Mouse (Mus musculus): ENCODE measurements around the gene Tro. TPM values are rescaled to one million over a fixed set of nuclear protein-coding genes. Genes with fewer than 3 reads are reported as not detected.

Gene Tro
- total RNA-seq (2021), result under 1 TPM; 0.36 to 0.59 TPM
- long read RNA-seq, experiment 1, result 0 reads
- long read RNA-seq, experiment 2, result 0 reads

DNA sequence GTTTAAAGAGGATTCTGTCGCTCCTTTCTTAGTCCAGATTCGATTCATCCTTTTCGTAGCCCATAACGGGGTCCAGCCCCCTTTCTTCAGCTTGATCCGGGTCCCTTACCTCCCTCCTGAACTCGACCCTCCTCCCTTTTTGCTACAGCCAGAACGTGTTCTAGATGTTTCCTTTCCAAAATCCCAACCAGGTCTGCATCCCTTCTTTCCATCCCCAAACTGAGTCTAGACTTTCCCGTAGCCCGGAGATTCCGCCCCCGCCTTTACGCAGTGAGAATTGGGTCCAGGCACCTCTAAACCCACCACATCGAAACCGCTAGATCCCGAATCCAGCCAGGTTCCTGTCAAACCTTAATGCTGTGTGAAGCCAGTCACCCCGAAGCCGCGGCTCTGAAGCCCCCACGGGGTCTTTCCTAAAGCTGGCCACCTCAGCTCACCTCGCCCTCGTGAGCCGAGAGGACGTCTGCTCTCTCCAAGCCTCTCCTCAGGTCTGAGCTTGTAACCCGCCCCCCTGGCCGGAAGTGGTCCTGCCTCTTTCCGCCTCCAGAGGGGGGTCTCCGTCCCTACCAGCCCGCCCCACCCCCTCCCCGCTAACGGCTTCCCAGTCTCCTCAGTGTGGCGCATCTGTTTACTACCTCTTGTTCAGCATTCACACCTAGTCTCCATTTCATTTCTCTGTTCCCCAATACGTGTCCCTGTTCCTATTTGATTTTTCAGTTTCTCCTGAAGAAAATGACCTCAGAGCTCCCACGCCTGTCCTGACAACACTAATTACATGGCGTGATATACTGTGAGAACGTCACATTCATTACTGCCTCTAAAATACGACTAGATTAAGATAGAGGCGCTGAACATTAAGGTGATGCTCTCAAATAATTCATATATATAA, at the start of gene Tro:
TSS of gene Tro (minus strand) at position 676 of the 889 bp plus-strand sequence.
- no peak for DNase-seq

GRCm38 (mm10) chrX:150677505-150677904, 20.1 kb upstream of the Tro start:
- no peak for DNase-seq

GRCm38 (mm10) chrX:150662809-150663208, 5.4 kb upstream of the Tro start:
- no peak for DNase-seq

DNA sequence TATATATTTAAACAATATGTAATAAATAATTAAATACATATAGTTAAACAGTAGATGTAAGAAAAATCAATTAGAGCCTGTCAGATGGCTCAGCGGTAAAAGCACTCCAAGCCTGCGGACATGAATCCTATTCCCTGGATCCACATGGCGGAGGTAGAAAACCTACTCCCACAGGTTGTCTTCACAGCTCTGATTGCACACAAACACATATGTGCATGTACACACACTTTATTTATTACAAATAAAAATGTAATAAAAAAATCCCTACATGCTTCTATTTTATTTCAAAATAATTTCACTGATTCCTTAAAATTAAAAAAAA, 375 bp upstream of the Tro start:
- DNase-seq, result no peak

DNA sequence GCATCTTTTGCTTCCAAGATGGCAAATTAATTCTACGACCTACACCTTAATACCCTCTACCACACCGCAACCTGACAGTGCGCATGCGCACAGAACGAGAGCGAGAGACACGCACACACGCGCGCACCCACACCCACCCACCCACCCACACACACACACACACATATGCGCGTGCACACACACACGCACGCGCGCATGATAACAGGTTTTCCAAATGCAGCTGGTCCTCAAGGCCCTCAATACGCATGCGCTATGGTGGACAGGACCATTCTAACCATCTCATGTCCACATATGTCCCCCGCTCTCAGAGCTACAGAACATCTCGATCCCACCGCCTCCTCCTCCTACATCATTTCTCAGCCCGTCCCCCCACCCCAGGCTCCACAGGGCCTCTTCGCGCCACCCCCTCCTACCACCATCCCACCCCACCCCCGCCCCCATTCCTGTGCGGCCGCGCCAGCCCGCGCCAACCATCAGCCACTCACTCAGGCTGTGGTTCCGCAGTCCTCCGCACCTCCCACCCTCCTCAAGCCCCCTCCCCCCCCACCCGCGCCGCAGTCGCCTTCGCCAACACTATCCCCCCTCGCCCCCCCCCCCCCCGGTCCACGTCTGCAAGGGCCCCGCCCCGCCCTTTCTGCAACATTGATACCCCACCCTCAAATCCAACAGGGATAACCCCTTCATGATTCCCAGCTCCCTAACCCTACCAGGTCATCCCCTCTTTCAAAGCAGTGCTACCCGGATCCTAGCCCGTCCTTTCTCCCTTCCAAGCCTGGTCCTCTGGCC, 1.1 kb downstream of the Tro start:
- DNase-seq, result no peak

DNA sequence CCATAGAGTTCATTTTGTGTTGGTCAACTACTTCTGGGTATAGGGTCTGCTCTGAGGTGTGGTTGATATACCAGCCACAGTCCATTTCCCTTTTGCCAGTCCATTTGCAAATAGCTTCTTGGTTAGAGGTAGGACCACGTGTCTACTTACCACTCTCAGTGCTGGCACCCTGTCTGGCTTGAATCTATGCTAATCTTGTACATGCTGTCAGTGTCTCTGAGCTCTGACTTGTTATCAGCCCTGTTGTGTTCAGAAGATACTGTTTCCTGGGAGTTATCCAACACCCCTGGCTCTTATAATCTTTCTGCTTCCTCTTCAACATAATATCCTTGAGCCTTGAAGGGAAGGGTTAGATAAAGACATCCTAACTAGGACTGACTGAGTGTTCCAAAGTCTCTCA, 21.0 kb downstream of the Tro start:
- DNase-seq, result no peak

DNA sequence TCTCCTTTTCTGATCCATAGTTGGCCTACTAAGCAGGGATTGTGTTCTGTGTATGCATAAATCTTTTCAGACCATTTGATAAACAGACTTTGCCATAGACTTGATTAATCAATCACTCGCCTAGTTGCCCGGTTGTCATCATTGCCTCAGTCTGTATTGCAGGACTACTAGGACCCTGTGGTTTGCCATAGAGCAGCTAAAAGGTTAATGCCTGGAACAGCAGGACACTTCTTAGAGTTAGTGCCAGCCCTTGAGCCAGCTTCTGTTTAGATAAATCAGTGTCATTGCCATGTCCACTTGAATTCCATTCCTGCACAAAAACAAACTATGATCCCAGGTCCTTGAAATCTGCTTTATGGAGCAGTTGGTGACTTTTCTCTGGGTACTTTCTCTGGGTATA, 58.5 kb downstream of the Tro start:
- DNase-seq, result peak; percentile 6

Other genes with a start within 250 kb of the Tro start
- gene Tmem29, start 198.4 kb downstream of the Tro start, total RNA-seq (2021), result 1 to 10 TPM; 4.6 to 6.3 TPM
- 10 to 100 TPM in 1 of 2 experiments, 1 to 10 TPM in 1; 5.6 to 27.5 TPM for gene Alas2, start 110.2 kb downstream of the Tro start, total RNA-seq (2021)
- 10 to 100 TPM; 17.0 to 37.5 TPM for gene Pfkfb1, start 69.4 kb downstream of the Tro start, total RNA-seq (2021)
- 1 to 10 TPM; 4.1 to 7.5 TPM for gene Apex2, start 67.7 kb downstream of the Tro start, total RNA-seq (2021)
- 10 to 100 TPM; 24.8 to 36.2 TPM for gene Maged2, start 156.8 kb upstream of the Tro start, total RNA-seq (2021)

Data from gastrocnemius, postnatal 25 days (tissue).